Mouse (Mus musculus) MEL (cell line): ENCODE measurements around the gene Rln3.

Experiments used
- CTCF ChIP-seq, 3 experiments: IDR thresholded peaks in 2 of 3; conservative IDR thresholded peaks in 1 of 3; 2 replicates each; pipeline ENCODE4 v1.5.1; 2011 to 2012; ENCODE audit warnings: low read length in 3 of 3, low read depth in 2 of 3, mild to moderate bottlenecking in 2 of 3, improper control_type of control experiment in 1 of 3, inconsistent platforms in 1 of 3, mixed read lengths in 1 of 3, moderate library complexity in 1 of 3; ENCODE audit not compliant: control insufficient read depth in 1 of 3, insufficient read depth in 1 of 3, poor library complexity in 1 of 3, severe bottlenecking in 1 of 3
- EP300 ChIP-seq, 2 experiments: IDR thresholded peaks; 2 replicates each; pipeline ENCODE4 v1.6.1; 2011; ENCODE audit warnings: improper control_type of control experiment in 2 of 2, low read length in 2 of 2, low read depth in 1 of 2, mild to moderate bottlenecking in 1 of 2
- GABPA ChIP-seq: IDR thresholded peaks from 2 replicates; pipeline ENCODE4 v1.6.1; 2012; ENCODE audit warnings: low read depth, mild to moderate bottlenecking, inconsistent platforms, low read length, improper control_type of control experiment, moderate library complexity
- GATA1 ChIP-seq: IDR thresholded peaks from 2 replicates; pipeline ENCODE4 v1.6.1; 2011; ENCODE audit warnings: low read depth, low read length, improper control_type of control experiment
- POLR2A ChIP-seq, 2 experiments: IDR thresholded peaks; 2 replicates each; pipeline ENCODE4 v1.6.1; 2011 to 2012; ENCODE audit warnings: low read length in 2 of 2, mild to moderate bottlenecking in 2 of 2, control low read depth in 1 of 2, improper control_type of control experiment in 1 of 2, low read depth in 1 of 2, moderate library complexity in 1 of 2; ENCODE audit not compliant: control insufficient read depth in 1 of 2, insufficient read depth in 1 of 2, poor library complexity in 1 of 2
- USF1 ChIP-seq: IDR thresholded peaks from 2 replicates; pipeline ENCODE4 v1.6.1; 2014; ENCODE audit warnings: low read depth, mild to moderate bottlenecking, inconsistent platforms, low read length, improper control_type of control experiment, moderate library complexity

GRCm38 (mm10) chr8:84044103-84044502 lies 697 bp downstream of the Rln3 start:
- TF ChIP-seq POLR2A (IDR thresholded peaks at IDR 0.05; ENCODE audit: control insufficient read depth in 1 of 2, insufficient read depth in 1 of 2, low read depth in 1 of 2, low read length in 2 of 2, poor library complexity in 1 of 2) (no peak), GABPA (no peak), GATA1 (no peak), CTCF (IDR thresholded peaks at IDR 0.05 in 2 of 3, conservative IDR thresholded peaks at IDR 0.05 in 1 of 3; ENCODE audit: control insufficient read depth in 1 of 3, insufficient read depth in 1 of 3, low read depth in 2 of 3, low read length in 3 of 3, poor library complexity in 1 of 3, severe bottlenecking in 1 of 3) (no peak), EP300 (IDR thresholded peaks at IDR 0.05; ENCODE audit: low read depth in 1 of 2, low read length in 2 of 2) (no peak), USF1 (no peak)
